Mouse (Mus musculus): ENCODE measurements around the gene Gab1.

Gab1 gene

DNA sequence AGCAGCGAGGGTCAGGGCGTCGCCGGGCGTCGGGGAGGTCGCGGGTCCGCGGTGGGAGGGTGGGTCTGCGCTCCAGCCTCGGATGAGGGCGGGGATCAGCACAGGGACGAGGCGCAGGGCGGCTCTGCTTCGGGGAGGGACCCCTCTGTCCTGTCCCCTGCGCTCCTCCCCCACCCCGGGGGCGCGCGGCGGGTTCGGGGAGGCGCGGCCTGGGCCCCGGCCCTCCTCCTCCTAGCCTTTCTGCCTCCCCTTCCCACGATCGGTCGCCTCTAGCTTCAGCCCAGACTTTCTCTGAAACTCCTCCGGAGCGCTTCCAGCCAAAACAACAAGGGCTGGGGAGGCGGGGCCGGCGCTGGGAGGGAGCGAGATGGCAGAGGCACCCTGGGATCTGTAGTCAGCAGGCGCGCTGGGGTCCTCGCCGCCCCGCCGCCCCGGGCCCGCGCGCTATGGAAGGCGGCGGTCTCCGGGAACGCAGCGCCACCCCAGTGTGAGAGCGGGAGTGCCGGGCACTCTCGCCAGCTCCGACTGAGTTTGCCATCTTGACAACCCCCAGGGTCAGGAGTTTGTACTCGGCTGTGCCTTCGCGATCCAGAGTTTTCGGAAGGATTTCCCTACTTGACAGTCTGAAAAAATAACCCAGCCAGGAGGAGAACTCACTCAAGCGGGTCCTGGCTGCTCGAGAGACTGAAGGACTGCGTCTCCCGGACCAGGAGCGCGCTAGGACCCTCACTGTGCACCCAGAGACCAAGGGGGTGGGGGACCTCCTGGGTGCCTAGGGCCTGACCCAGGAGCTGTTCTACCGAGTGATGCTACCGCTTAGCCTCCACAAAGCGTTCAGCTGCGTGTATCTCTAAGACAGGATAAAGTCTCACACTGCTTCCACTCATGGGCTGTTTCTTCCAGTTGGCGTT is at the start of gene Gab1:
TSS of gene Gab1 (minus strand) at position 324 of the 911 bp plus-strand sequence.
- peak; percentile 81 to 86 for DNase-seq (ENCODE audit: low spot score in 2 of 2)

GRCm38 (mm10) chr8:80928770-80929169 is 48.5 kb upstream of the Gab1 start:
- DNase-seq (ENCODE audit: low spot score in 2 of 2), result no peak

DNA sequence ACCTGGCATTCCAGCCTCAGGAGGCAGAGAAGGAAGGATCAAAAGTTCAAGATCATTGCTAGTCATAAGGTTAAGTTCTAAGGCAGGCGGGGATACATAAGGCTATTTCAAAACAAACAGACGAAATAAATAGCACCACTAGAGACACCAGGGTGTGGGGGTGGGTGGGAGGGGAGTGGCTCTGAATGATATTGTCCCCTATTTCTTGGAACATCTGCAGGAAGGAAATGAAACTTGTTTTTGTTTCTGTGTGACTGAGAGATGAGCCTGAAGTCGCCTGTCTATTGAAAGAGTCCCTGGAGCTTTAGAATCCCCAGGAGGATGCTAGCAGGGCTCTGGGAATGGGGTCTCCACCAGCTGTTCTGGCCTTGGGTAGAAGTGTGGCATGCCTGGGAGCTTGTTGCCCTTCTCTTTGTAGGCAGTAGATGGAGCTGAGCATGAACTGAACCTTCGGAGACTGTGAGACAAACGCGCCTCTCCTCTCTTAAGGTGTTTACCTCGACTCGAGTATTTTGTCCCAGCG is 43.5 kb upstream of the Gab1 start:
- DNase-seq (ENCODE audit: low spot score in 2 of 2), result no peak

GRCm38 (mm10) chr8:80922642-80923041 is 42.3 kb upstream of the Gab1 start:
- peak; percentile 19 to 41 for DNase-seq (ENCODE audit: low spot score in 2 of 2)

DNA sequence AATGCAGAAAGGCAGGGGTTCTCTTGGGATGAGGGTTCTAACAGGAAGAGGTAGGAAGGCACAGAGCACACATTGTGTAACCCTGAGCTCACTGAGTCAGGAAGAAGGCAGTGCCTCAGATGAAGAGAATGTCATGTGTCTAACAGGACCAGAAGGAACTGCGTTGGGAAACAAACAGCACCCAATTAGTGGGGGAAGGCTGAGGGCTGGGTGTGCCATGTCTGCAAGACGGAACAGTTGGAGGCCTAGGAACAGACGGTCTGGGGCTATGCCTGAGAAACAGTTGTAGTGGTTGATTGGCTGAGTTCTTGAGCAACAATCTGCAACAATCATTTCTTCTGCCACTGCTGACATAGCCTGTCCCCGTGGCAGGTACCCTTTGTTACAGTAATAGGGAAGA is 38.8 kb upstream of the Gab1 start:
- DNase-seq (ENCODE audit: low spot score in 2 of 2), result no peak

DNA sequence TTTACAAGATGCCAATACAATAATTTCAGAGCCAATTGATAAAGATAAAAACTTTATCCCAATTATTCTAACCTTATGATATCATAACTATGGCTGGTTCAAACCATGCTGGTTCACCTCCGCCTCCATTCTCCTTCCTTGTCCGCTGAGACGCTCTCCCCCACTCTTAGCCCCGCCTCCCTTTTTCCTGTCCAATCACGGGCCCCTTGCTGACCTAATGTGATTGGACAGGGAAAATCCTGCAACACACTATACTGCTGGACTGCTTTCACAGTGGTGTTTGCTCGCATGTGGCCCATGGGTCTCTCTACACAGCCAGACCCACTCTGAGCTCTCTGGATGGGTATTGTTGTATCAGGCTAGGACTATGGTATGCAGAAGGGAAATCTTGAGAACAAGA is 38.2 kb upstream of the Gab1 start:
- DNase-seq (ENCODE audit: low spot score in 2 of 2), result no peak

DNA sequence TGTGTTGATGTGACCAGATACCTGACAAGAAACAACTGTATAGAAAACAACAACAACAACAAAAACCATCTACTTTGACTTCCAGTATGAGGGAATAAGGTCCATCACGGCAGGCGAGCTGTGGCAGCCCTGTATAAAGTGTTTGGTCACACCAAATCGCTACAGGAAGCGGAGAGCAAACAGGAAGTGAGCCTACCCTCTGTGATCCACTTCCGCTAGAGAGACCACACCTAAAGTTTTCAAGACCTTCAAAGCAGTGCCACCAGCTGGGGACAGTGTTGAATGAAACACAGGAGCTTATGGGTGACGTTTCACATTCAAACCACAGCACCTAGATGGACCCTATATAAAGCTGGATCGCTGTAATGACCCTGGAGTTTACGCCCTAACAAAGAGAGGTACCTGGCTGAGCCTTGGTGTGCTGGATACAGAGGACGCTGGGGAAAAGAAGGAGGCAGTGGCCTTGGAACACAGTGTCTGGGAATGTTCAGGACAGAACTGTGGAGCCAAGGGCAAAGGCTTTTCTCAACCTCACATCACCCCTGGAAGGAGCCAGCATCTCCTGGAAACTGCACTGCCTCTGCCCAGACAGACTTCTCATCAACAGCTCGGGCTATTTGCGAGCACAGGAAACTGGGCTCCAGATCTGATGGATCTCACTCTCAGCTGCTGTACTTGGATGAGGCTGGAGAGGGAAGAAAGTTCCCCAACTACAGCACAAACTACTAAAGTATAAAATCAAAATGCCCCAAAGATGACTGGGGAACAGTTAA is 36.3 kb upstream of the Gab1 start:
- no peak for DNase-seq (ENCODE audit: low spot score in 2 of 2)

- DNase-seq (ENCODE audit: low spot score in 2 of 2), result no peak
These were observed 32.9 kb upstream of the Gab1 start for GRCm38 (mm10) chr8:80913016-80913748.

DNA sequence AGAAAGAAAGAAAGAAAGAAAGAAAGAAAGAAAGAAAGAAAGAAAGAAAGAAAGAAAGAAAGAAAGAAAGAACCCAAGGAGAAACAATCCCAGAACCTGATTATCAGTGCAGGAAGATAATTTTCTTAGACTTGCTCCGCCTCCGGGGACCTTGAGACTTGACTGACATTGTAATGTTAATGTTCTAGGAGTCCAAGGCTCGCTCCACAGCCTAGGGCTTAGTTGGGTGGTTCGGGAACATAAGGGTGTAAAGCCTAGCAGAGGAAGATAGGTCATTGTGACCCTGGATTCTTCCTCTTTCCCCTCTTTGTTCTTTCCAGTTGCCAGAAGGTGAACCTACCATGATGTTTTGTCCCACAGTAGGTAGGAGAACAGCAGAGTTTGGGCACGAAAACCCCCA is 31.1 kb upstream of the Gab1 start:
- DNase-seq (ENCODE audit: low spot score in 2 of 2), result no peak

DNA sequence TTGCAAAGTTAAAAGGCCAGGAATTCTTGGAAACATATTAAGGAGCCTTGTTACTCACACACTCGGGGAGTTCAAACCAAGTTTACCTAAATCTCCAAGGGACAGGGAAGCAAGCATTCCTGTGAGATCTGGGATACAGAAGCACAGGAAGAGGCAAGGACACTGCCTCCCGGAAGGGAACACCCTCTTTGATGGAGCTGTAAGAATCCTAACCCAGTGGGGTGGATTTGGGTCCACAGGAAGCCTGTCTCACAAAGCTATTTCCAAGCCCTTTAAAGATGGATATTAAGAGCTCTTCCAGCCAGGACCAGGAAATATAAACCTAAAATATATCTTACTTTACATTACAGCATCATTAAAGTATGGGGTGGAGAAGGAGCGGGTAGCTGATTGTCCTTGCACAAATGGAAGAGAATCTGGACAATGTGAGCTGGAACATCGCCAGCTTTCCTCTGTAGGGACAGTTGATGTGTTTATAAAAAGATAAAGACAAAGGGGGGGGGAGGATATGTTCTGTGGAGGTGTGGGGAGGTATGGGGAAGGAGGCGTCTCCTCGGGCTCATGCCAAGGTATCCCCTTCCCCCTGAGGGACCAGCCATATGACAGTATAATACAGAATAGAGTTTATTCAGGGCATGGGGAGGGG is 28.1 kb upstream of the Gab1 start:
- DNase-seq (ENCODE audit: low spot score in 2 of 2), result no peak

DNA sequence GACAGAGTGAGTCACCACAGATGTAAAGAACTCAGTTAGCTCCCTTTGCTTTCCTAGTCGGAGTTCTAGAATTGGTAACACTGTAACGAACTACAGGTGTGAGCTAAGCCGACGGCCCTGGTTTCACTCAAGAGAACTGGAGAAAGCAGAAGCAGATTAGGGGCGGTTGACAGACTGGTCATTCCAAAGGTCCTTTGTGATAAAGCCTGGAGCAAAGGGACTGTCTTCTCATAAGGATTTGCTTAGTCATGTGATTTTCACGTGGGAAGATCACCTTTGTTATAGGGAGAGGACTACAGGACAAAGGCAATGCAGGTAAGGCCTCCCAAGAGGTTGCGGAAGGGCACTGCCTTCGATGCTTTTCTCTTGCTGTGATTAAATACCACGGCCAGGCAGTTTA is 22.0 kb upstream of the Gab1 start:
- DNase-seq (ENCODE audit: low spot score in 2 of 2), result no peak

- no peak for DNase-seq (ENCODE audit: low spot score in 2 of 2)
These were observed 19.0 kb upstream of the Gab1 start for GRCm38 (mm10) chr8:80899364-80899763.

GRCm38 (mm10) chr8:80896026-80896425 is 15.7 kb upstream of the Gab1 start:
- DNase-seq (ENCODE audit: low spot score in 2 of 2), result no peak

DNA sequence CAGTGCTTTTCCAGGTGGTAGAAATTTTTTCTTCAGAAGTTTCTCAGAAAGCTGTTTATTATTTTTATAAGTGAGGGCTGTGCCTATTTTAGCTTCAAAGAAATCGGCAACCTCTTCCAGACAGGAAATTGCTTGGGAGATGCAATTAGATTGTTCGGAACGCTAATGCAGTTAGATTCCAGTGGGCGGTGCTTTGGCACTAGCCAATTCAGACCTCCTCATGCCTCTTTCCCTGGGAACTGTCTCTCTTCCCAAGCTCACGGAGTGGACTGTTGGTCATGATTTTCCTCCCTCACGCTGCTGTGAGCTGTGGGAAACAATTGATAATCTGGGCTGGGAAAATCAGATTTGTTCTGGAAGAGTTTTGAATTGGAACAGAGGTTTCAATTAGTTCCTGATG is 15.1 kb upstream of the Gab1 start:
- DNase-seq (ENCODE audit: low spot score in 2 of 2), result no peak

DNA sequence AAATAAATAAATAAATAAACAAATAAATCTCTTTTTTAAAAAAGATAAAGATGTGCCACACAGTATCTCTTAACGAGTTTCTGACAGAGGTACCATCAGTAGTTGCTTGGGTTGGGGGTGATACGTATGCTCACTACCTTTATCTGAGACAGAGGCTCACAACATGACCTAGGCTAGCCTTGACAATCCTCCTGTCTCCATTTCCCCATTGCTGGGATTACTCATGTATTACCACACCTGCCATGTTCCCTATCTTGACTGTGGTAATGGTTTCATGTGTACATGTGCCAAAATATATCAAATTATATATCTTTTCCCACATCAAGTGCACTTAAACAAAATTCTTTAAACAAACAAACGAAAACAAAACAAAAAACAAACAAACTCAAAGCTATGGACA is 14.2 kb upstream of the Gab1 start:
- DNase-seq (ENCODE audit: low spot score in 2 of 2), result no peak

DNA sequence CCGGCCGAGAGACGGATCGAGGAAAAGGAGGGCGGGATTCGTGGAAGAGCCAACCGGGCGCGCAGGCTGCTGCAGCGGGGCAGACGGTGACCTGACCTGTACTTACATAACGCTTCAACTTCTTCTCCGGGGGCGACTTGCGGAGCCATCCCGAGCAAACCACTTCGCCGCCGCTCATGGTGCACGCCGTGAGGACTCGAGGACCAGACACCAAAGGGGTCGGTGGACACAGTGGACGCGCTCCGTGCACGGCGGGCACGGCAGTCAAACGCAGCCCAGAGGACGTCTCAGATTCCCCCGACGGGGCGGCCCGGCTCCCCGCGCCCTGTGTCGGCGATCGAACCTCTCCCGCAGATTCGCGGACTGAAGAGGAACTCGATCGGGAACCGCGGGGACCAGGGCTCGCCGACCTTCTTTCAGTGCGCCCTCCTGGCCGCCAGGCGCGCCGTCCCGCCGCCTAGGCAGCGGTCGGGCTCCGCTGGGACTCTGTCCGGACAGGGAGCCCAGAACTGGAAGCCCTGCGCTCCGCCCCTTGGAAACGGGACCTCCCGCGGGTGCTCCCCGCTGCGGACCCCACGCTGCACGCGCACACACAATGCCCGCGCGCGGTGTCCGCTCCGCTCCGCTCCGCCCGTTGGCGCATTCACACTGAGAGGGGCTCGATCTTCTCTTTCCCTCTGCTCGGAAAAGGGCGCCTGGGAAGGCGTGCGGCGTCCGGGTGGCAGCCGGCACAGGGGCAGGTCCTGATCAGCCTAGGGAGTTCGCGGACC is 708 bp downstream of the Gab1 start:
- peak in 1 of 2 experiments; percentile 38 for DNase-seq (ENCODE audit: low spot score in 2 of 2)

DNA sequence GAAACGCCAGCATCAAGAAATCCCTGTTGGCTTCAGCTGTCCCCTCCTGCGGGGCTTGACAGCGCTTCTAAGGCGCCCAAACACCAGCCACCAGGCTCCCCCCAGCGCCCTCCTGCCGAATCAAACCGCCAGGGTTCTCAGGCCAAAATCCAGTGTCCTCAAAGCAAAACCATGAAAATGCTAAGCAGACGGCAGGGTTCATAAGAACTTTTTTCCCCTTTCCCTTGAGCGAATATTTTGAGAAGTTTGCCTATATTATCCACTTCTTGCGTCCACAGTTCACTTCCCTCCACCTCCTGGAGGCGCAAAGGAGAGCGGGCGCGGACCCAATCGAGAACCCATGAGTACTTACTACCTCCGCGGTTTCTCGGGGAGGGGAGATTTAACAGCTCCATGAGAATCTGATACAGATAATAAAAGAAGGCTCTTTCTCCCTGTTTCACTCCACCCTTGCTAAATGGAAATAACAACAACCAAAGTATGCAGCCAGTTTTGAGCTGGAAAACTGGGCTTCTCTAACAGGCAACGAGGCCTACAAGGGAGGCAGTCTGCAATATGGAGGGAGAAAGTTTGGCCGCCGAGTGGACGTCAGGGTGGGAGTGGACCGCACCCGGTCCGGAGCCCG is 1.4 kb downstream of the Gab1 start:
- peak in 1 of 2 experiments; percentile 15 for DNase-seq (ENCODE audit: low spot score in 2 of 2)

- DNase-seq (ENCODE audit: low spot score in 2 of 2), result no peak
These were observed 2.2 kb downstream of the Gab1 start for GRCm38 (mm10) chr8:80878146-80878545.

DNA sequence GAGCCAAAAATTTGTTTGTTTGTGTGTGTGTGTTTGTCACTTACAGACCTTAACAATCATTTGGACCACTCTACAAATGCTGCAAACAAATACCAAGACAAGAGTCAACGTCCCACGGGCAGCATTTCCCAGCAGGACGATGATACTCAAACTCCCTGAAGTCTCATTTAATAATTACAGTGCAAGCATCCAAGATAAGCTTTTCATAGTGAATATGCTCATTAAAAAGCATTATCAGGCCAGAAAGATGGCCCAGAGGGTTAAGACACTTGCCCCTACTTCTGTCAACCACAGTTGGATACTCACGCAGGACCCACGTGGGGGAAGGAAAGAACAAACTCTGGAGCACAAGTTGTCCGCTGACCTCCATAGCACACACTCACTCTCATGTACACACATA is 4.8 kb downstream of the Gab1 start:
- DNase-seq (ENCODE audit: low spot score in 2 of 2), result no peak

GRCm38 (mm10) chr8:80873723-80874427 is 6.4 kb downstream of the Gab1 start:
- no peak for DNase-seq (ENCODE audit: low spot score in 2 of 2)
